Mouse (Mus musculus): ENCODE results near the gene Rps28.

DNA sequence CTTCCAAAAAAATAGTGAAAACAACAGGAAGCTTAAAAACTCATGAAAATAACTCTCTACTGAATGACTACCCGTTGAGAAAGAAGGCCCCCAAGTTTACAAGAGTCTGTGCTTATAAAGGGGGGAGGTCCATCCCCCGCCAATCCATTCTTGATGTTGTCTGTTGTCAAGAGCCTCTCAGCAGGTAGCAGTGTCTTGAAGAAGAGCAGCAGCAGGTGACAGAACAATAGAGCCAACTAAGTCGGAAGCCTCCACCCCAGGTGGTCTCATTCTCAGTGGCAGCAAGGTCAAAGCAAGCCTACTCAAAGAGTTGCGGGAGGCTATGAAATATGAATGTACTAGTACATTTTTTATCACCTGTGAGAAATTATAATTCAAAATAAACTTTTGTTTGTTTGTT, 33.5 kb upstream of the Rps28 start:
- no peak for TF ChIP-seq ZC3H11A (IDR thresholded peaks at IDR 0.05; ENCODE audit: borderline replicate concordance, low read depth, low read length)
- TF ChIP-seq HCFC1 (IDR thresholded peaks at IDR 0.05; ENCODE audit: borderline replicate concordance, insufficient read depth, low read length), result no peak
- no peak for TF ChIP-seq CHD2 (IDR thresholded peaks at IDR 0.05; ENCODE audit: low read depth, low read length)
- TF ChIP-seq ZNF384 (IDR thresholded peaks at IDR 0.05; ENCODE audit: low read depth, low read length), result no peak
